Mouse (Mus musculus) embryonic facial prominence, embryonic 11.5 days (tissue): ENCODE measurements around the gene Rnf43. TPM values are rescaled to one million over a fixed set of nuclear protein-coding genes. Genes with fewer than 3 reads are reported as not detected.

Experiments used
- ATAC-seq: fragments of 200-750 bp; cut with Nextera tagmentation; replicated peaks from 2 replicates; pipeline ENCODE4 v1.8.0; 2017; ENCODE audit warnings: low read depth; ENCODE audit not compliant: insufficient number of reproducible peaks, low FRiP score, low TSS enrichment
- DNase-seq: peaks from one replicate; pipeline ENCODE4 v3.0.0-alpha.2; 2015; ENCODE audit warnings: low spot score
- H3K27ac ChIP-seq: fragments of 300-500 bp; sonication (generic); replicated peaks from 2 replicates; pipeline ENCODE4 v1.5.1; 2014; ENCODE audit warnings: mild to moderate bottlenecking, low read depth, low read length, control low read depth
- H3K27me3 ChIP-seq: fragments of 300-500 bp; sonication (generic); 2 replicates; pipeline ENCODE4 v1.6.1; 2014; ENCODE audit warnings: mild to moderate bottlenecking, low read length, moderate library complexity, mixed read lengths; ENCODE audit not compliant: control insufficient read depth, insufficient read depth
- H3K36me3 ChIP-seq: fragments of 300-500 bp; sonication (generic); replicated peaks from 2 replicates; pipeline ENCODE4 v1.6.1; 2014; ENCODE audit warnings: low read depth, mild to moderate bottlenecking, low read length, moderate library complexity, mixed read lengths; ENCODE audit not compliant: control insufficient read depth, insufficient read depth
- H3K4me1 ChIP-seq: fragments of 300-500 bp; sonication (generic); 2 replicates; pipeline ENCODE4 v1.6.1; 2014; ENCODE audit warnings: low read length, mixed read lengths; ENCODE audit not compliant: control insufficient read depth, insufficient read depth
- H3K4me2 ChIP-seq: fragments of 300-500 bp; sonication (generic); 2 replicates; pipeline ENCODE4 v1.6.1; 2014; ENCODE audit warnings: low read depth, mild to moderate bottlenecking, control low read depth, low read length, moderate library complexity
- H3K4me3 ChIP-seq: fragments of 300-500 bp; sonication (generic); 2 replicates; pipeline ENCODE4 v1.5.1; 2014; ENCODE audit warnings: low read depth, low read length, control low read depth
- H3K9ac ChIP-seq: fragments of 300-500 bp; sonication (generic); replicated peaks from 2 replicates; pipeline ENCODE4 v1.6.1; 2014; ENCODE audit warnings: mild to moderate bottlenecking, control low read depth, low read length
- H3K9me3 ChIP-seq: fragments of 300-500 bp; sonication (generic); replicated peaks from 2 replicates; pipeline ENCODE4 v1.6.1; 2016; ENCODE audit warnings: mild to moderate bottlenecking, low read length, inconsistent platforms, mixed read lengths; ENCODE audit not compliant: control insufficient read depth
- whole genome bisulfite sequencing: fragments of 180-500 bp; shearing (Covaris S2); extraction: QIAGEN DNeasy Blood & Tissue Kit; methylation state at CpG from one replicate; pipeline ENCODE4 v1.1.7; 2014; 5-methylcytosine and 5-hydroxymethylcytosine counted together
- polyA plus RNA-seq: library from polyadenylated mRNA; unstranded; fragments of >200 nt; fragmentation: Nextera tagmentation; extraction: Ambion mirVana; gene quantifications from 2 replicates; pipeline ENCODE4 v1.2.1, GENCODE M21; 2014

The Rnf43 gene
- polyA plus RNA-seq, result 2.0 and 4.4 TPM in 2 replicates

DNA sequence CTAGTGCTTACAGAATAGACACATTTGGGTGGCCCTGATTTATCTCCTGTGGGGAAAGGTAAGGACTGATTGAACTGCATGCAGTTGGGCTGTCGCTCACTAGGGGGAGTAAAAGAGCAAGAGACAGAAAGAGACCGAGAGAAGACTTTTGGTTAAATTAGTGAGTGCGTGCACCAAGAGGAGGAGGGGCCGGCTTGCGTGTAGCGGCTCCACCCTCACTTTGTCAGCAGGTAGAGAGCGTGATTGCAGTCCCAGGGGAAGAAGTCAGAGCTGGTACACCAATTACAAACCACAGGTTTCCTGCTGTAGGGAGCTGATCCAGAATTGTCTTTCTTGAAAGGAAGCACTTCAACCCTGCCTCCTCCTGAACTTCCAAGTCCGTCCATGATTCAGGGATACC is at the start of gene Rnf43:
TSS of gene Rnf43 (plus strand) at position 316 of the 400 bp plus-strand sequence.
- Histone ChIP-seq H3K4me2 (peak within 1 kb of the TSS; percentile 19), H3K36me3 (no peaks in the 10 kb centered on the region), H3K4me3 (peak within 1 kb of the TSS; percentile 16), H3K9me3 (no peaks in the 10 kb centered on the region), H3K4me1 (no peaks in the 10 kb centered on the region), H3K9ac (0 out of 2 replicates have a peak within 1 kb of the TSS, but pooled peaks have one; percentile 18), H3K27ac (no peak within 1 kb of the TSS), H3K27me3 (no peaks in the 10 kb centered on the region; the same call in 1 of the 2 replicates)
- ATAC-seq (no peak), DNase-seq (peak; percentile 84)
- WGBS, result under 1% methylated on average over 8 of the region's 8 CpGs

DNA sequence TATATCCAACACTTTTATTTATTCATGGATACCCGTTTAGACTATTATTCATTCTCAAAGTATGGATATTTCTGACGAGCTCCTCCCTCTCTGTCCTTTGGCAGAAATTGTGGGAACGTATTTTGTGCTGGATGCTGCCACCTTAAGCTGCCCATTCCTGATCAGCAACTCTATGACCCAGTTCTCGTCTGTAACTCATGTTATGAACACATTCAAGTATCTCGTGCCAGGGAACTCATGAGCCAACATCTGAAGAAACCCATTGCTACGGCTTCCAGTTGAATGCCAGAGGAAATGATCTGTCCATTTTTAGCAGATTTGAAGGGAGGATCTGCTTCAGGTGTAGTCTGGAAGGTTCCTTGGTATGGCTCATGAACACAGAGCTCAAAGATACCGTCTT is 48.5 kb upstream of the Rnf43 start:
- Histone ChIP-seq H3K27ac (no peak overlapping the region), H3K4me1 (no peaks in the 10 kb centered on the region), H3K4me3 (no peak overlapping the region), H3K9ac (no peak overlapping the region), H3K27me3 (no peaks in the 10 kb centered on the region), H3K4me2 (no peak overlapping the region), H3K36me3 (peaks cover 47% of the 10 kb centered on the region), H3K9me3 (no peaks in the 10 kb centered on the region)
- DNase-seq (no peak), ATAC-seq (no peak)
- 90% methylated on average over 7 of the region's 7 CpGs for WGBS

DNA sequence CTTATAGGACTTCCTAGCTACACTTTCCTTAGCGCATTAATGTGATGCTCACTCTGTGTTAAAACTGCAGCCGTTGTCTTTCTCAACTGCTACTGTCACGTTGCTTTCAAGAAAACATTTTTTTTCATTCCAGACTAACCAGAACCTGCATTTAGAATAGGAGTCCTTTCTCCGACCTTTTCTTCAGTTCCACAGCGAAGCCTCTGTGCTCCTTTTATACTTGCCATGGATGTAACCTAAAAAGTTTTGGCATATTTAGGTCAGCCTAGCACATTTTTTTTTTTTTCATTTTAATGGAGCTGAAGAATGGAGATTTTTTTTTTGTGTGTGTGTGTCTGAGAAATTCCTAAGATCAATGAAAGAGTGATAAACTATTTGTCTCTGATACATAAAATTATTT is 47.0 kb upstream of the Rnf43 start:
- no peak for DNase-seq
- no peaks in the 10 kb centered on the region for H3K4me1 ChIP-seq
- no peak overlapping the region for H3K27ac ChIP-seq
- no peak overlapping the region for H3K9ac ChIP-seq
- ATAC-seq, result no peak
- H3K27me3 ChIP-seq, result no peaks in the 10 kb centered on the region
- no peaks in the 10 kb centered on the region for H3K9me3 ChIP-seq
- H3K4me3 ChIP-seq, result no peak overlapping the region
- 88% methylated on average over 5 of the region's 5 CpGs for WGBS
- peaks cover 45% of the 10 kb centered on the region for H3K36me3 ChIP-seq
- no peak overlapping the region for H3K4me2 ChIP-seq

DNA sequence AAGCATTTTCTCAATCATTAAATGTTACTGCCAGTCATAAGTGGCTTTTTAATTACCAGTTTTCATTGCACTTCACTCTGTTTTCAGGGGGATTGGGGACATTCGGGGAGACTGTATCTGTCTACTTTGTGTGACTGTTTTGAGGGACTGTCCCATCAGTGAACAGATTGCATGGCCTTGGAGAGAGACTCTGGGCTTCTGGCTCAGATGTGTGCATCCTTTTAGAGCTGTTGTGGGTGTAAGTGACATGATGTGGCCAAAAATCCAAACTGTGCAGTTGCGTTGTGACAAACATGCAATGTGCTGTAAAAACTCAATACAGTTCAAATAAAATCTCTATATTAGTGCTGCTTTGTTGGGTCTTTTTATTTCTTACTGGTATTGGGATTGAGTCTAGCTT is 46.6 kb upstream of the Rnf43 start:
- H3K27ac ChIP-seq, result no peak overlapping the region
- WGBS, result 91% methylated on average over 2 of the region's 2 CpGs
- DNase-seq (no peak), ATAC-seq (no peak)
- no peak overlapping the region for H3K4me2 ChIP-seq
- H3K4me1 ChIP-seq, result no peaks in the 10 kb centered on the region
- peaks cover 41% of the 10 kb centered on the region for H3K36me3 ChIP-seq
- H3K27me3 ChIP-seq, result no peaks in the 10 kb centered on the region
- H3K9me3 ChIP-seq, result no peaks in the 10 kb centered on the region
- no peak overlapping the region for H3K9ac ChIP-seq
- no peak overlapping the region for H3K4me3 ChIP-seq

DNA sequence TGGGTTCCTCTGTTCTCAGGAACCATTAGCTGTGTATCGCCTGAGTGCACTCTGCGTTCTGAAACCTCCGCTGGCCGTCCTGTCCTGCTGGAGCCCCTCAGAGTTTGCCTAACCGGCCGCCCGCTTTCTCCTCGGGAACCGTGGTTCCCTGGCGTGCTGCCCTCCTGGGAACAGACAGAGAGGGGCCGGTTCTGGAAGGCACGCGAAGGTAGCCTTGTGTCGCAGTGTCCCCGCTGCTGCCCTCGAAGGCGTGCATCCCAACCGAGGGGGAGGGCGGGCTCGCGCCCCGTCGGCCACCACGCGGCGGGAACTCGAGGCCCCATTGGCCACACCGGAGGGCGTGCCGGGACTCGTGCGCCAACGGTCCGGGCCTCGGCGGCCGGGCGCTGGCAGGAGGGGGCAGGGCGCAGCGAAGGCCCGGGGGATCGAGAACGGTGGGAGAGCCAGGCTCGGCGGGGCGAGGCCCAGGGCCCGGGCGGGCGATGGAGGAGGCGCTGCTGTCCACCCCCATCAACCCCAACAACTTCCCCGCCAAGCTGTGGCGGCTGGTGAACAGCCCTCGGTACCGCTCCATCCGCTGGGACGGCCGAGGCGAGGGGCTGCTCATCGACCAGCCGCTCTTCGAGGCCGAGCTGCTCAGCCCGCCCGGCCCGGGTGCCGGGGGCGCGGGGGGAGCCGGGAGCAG is 45.6 kb upstream of the Rnf43 start, which contains the start of gene Hsf5:
TSS of gene Hsf5 (plus strand) at position 375 of the 685 bp plus-strand sequence.
- WGBS, result 90% methylated on average over 55 of the region's 69 CpGs
- ATAC-seq (no peak), DNase-seq (no peak)
- Histone ChIP-seq H3K9me3 (no peaks in the 10 kb centered on the region), H3K4me2 (no peak within 1 kb of the TSS), H3K27me3 (no peaks in the 10 kb centered on the region), H3K27ac (no peak within 1 kb of the TSS), H3K9ac (no peak within 1 kb of the TSS), H3K36me3 (peaks cover 33% of the 10 kb centered on the region), H3K4me1 (no peaks in the 10 kb centered on the region), H3K4me3 (no peak within 1 kb of the TSS)

DNA sequence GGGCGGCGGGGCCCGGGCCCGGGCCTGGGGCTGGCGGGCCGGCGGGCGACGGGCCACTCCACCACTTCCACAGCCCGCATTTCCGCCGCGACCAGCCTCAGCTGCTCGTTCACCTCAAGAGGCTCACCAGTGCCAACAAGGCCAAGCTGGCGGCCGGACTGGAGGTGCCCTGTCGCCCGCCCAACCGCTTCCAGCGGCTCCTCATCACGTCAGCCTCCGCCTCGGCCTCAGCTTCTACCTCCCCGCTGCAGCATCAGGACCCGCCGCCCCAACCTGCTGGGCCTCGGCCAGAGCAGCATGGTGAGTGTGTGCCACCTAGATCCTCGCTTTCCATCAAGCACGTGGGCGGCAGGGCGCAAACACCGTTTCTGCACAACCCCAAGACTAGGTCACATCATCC is 44.9 kb upstream of the Rnf43 start:
- Histone ChIP-seq H3K4me1 (no peaks in the 10 kb centered on the region), H3K27me3 (no peaks in the 10 kb centered on the region), H3K4me2 (no peak overlapping the region), H3K4me3 (no peak overlapping the region), H3K27ac (no peak overlapping the region), H3K9ac (no peak overlapping the region), H3K9me3 (no peaks in the 10 kb centered on the region), H3K36me3 (peaks cover 29% of the 10 kb centered on the region)
- DNase-seq (no peak), ATAC-seq (no peak)
- 95% methylated on average over 19 of the region's 32 CpGs for WGBS

DNA sequence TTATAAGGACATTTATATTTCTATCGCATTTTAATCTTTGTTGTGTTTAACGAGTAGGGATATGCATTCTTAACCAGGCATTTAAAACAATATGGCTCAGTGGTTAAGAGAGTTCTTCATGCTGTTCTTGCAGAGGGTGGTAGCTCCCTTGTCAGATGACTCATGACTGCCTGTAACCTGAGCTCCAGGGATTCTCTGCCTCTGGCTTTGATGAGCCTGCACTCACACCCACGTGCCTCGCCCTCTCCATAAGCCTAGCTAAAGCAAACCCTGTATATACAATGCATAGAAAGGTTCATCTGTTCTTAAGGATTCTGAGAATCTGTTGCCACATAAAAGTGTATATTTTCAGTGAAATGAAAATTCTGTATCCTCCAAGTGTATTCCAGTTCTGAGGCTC is 39.4 kb upstream of the Rnf43 start:
- Histone ChIP-seq H3K4me1 (no peaks in the 10 kb centered on the region), H3K9ac (no peak overlapping the region), H3K4me3 (no peak overlapping the region), H3K27me3 (no peaks in the 10 kb centered on the region), H3K27ac (no peak overlapping the region), H3K4me2 (no peak overlapping the region), H3K9me3 (no peaks in the 10 kb centered on the region), H3K36me3 (peaks cover 5% of the 10 kb centered on the region)
- ATAC-seq (no peak), DNase-seq (no peak)
- WGBS, result 82% methylated on average over 4 of the region's 4 CpGs

DNA sequence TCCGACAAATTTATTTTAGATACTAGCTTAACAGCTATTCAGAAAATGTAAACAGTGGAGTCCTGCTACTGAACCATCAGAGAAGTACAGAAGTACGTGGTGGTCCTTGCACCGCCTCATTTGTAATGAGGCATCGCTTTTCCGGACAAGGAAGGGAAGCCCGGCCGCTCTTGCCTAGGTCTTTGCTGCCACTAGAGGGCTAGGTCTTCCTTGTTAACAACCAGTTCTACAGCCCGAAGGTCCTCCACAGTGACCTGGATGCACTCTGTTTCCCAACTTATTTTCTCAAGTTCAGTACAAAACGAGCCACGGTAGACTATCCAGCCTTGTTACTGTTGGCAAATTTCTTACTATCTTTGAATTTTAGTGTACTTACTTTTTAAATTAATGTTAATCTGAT is 32.7 kb upstream of the Rnf43 start:
- no peak overlapping the region for H3K4me2 ChIP-seq
- no peak overlapping the region for H3K9ac ChIP-seq
- peak; percentile 71 for DNase-seq
- H3K4me1 ChIP-seq, result no peaks in the 10 kb centered on the region
- ATAC-seq, result no peak
- 33% methylated on average over 10 of the region's 10 CpGs for WGBS
- no peaks in the 10 kb centered on the region for H3K27me3 ChIP-seq
- H3K9me3 ChIP-seq, result no peaks in the 10 kb centered on the region
- H3K4me3 ChIP-seq, result no peak overlapping the region
- H3K36me3 ChIP-seq, result no peaks in the 10 kb centered on the region
- H3K27ac ChIP-seq, result no peak overlapping the region
